Mouse (Mus musculus) E14TG2a.4 (cell line): ENCODE data around the gene Timp2.
A peak's percentile ranks its signal among the peaks of the same experiment; 100 is the strongest.
"Not testable (repeated sequence)": the region's sequence is repeated elsewhere in the genome, so short reads cannot be mapped to it uniquely, and the experiment has no call there.

Experiments
- CTCF ChIP-seq: conservative IDR thresholded peaks from 2 replicates; pipeline ENCODE4 v1.5.1; 2014; ENCODE audit warnings: low read length
- NANOG ChIP-seq: IDR thresholded peaks from 2 replicates; pipeline ENCODE4 v1.6.1; 2014; ENCODE audit warnings: borderline replicate concordance, low read length, mixed read lengths

DNA sequence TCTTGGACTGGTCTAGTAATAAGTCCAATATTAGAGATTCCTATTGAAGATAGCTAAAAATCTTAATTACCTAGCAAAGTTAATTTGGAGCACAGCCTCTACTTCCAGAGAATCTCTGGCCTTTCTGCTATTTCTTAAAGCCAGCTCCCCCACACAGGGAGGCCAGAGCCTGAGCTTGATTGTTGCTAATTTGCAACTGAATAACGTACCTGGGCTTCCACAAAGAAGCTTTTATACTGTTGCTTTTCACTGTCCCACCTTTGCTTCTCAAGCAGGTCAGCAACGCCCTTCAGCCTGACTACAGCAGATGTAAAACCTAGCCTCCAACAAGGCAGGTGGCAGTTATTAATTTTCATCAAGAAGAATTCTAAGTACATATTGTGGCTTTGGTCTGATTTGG is 47.6 kb downstream of the Timp2 start:
- peak; percentile 86 for TF ChIP-seq NANOG
- not testable (repeated sequence) for TF ChIP-seq CTCF
